Mouse (Mus musculus): ENCODE measurements around the gene Rgl1. TPM values are rescaled to one million over a fixed set of nuclear protein-coding genes. Genes with fewer than 3 reads are reported as not detected.

Gene Rgl1
- polyA plus RNA-seq, 1 experiment, result 49.2 TPM

DNA sequence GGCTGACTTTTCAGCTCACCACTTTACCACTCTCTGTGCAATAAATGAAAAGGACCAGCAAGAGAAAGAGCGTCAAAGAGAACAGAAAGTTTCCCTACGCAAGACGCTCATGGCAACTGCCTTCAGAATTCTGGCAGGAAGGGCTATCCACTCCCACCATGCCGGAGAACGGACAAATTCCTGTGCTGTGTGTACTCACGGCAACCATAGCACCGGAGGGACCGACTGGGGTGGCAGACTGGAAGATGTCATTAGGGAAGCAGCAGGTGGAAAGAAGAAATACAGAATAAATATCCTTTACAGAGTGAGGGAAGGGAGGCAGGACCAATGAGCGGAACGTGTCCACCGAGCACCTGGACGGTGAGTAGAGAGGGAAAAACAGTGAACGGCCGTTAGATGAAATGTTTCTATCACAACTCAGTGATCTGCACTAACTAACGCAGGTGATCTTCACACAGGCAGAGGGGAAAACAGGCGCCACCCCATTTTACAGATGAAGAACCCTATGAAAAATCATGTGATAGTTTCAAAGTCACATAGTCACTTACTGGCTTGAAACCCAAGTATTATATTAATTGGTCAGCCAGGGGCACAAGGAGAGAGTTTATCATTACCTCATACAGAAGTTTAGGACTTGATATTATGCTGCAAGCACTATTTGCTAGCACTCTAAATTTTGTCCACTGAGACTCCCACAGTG, 152.8 kb downstream of the Rgl1 start:
- H3K27ac ChIP-seq (ENCODE audit: control insufficient read depth, insufficient read depth, low read depth, low read length), result peak overlapping the region; percentile 34
- H3K36me3 ChIP-seq (ENCODE audit: control insufficient read depth, insufficient read depth, low read length), result no peaks in the 10 kb centered on the region
- H3K27me3 ChIP-seq (ENCODE audit: control insufficient read depth, insufficient read depth, low read length), result no peaks in the 10 kb centered on the region
- no peak overlapping the region for H3K4me3 ChIP-seq (ENCODE audit: control insufficient read depth, low read depth, low read length)
- H3K4me1 ChIP-seq (ENCODE audit: control insufficient read depth, insufficient read depth, low read length), result no peaks in the 10 kb centered on the region; the same call in none of the 2 replicates
- no peak for TF ChIP-seq CTCF (IDR thresholded peaks at IDR 0.05; ENCODE audit: control insufficient read depth, insufficient read depth, insufficient replicate concordance, low read depth, low read length)
- no peak for TF ChIP-seq POLR2A (IDR thresholded peaks at IDR 0.05; ENCODE audit: control insufficient read depth, low read depth, low read length)

DNA sequence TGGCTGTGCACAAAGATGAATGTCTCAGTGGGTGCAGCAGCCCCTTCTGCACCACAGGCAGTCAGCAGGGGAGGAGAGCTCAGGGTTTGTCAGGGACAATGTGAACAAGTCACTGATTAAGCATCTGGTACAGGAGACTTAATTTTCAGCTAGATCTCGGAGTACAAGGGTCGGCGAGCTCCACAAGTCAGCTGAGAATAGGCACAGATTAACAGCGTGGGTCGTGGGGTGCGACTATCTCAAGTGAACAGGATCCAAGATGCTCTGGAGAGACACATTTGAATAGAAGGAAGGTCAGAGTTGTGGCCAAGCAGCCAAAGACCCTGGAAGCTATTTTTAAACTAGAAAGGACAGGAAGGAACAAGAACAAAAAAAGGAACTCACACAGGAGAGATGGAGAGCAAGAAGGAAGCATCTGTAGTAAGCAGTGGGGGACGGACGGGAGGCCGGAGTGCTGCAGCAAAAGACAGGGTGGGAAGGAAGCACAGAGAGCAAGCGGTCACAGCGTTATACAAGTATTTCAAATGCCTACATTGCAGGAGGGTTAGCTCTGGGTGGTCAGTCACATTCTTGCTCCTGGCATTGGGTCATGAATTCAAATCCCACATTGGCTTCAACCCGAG, 153.5 kb downstream of the Rgl1 start:
- H3K27me3 ChIP-seq (ENCODE audit: control insufficient read depth, insufficient read depth, low read length), result no peaks in the 10 kb centered on the region
- no peaks in the 10 kb centered on the region for H3K36me3 ChIP-seq (ENCODE audit: control insufficient read depth, insufficient read depth, low read length)
- no peaks in the 10 kb centered on the region; the same call in none of the 2 replicates for H3K4me1 ChIP-seq (ENCODE audit: control insufficient read depth, insufficient read depth, low read length)
- H3K27ac ChIP-seq (ENCODE audit: control insufficient read depth, insufficient read depth, low read depth, low read length), result peak overlapping the region; percentile 65
- TF ChIP-seq POLR2A (IDR thresholded peaks at IDR 0.05; ENCODE audit: control insufficient read depth, low read depth, low read length), result no peak
- no peak for TF ChIP-seq CTCF (IDR thresholded peaks at IDR 0.05; ENCODE audit: control insufficient read depth, insufficient read depth, insufficient replicate concordance, low read depth, low read length)
- H3K4me3 ChIP-seq (ENCODE audit: control insufficient read depth, low read depth, low read length), result no peak overlapping the region

DNA sequence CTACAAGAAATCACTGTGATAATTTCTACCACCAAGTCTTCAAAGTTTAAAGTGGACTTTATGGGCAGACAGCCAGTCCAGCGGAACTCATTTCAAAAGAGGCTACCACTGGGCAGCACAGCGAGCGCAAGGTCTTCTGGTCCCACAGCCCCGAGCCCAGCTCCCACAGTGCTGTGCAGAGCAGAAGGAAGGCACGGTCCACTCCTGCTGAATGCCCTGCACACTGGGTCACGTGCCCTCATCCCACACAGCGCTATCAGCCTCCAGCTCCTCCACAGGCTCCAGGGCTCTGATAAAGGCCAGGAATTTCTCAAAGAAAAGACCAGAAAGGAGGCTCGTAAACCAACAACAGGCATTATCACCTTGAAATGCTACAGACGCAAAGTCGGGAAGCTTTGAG, 156.6 kb downstream of the Rgl1 start:
- Histone ChIP-seq H3K27ac (ENCODE audit: control insufficient read depth, insufficient read depth, low read depth, low read length) (peak overlapping the region; percentile 30; the same call in 1 of the 2 replicates), H3K36me3 (ENCODE audit: control insufficient read depth, insufficient read depth, low read length) (no peaks in the 10 kb centered on the region), H3K4me1 (ENCODE audit: control insufficient read depth, insufficient read depth, low read length) (no peaks in the 10 kb centered on the region; the same call in 1 of the 2 replicates), H3K27me3 (ENCODE audit: control insufficient read depth, insufficient read depth, low read length) (no peaks in the 10 kb centered on the region), H3K4me3 (ENCODE audit: control insufficient read depth, low read depth, low read length) (no peak overlapping the region)
- no peak; the same call in 1 of the 2 replicates for TF ChIP-seq POLR2A (IDR thresholded peaks at IDR 0.05; ENCODE audit: control insufficient read depth, low read depth, low read length)
- TF ChIP-seq CTCF (IDR thresholded peaks at IDR 0.05; ENCODE audit: control insufficient read depth, insufficient read depth, insufficient replicate concordance, low read depth, low read length), result no peak

DNA sequence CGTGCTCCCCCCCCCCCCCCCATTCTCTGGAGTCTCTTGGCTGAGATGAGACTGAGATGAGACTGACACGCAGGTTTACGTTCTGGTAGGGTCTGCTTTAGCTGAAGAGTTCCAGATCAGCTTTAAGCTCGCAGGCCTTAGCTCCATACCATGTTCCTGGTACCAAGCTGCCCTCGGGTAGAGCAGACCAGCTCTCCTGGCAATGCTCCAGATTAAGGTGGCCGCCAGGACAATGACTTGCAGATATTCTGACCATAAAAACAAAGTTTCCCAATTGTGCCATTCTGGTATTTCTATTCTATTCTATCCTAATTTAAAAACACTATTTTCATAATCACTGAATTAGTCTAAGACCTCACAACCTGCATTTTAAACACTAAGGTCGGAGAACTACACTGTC, 157.1 kb downstream of the Rgl1 start:
- no peaks in the 10 kb centered on the region for H3K36me3 ChIP-seq (ENCODE audit: control insufficient read depth, insufficient read depth, low read length)

DNA sequence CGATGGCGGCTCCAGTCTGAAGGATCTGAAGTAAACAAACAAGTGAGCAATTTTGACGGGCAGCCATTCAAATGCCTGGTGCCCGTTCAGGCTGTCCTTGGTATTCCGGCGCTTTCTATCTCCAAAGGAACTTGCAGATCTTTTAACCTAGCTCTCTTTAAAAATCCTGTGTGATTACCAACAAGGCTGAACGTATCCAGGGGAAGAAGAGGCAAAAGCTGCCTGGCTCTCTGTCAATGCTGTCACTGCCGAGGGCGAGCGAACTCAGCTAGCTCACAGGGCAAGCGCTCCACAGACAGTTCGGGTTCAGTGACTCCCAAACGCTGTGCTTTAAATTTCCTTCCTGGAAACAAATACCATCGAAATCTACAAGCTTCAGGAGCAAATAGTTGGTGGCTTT, 158.4 kb downstream of the Rgl1 start:
- H3K27ac ChIP-seq (ENCODE audit: control insufficient read depth, insufficient read depth, low read depth, low read length), result peak overlapping the region; percentile 40; the same call in 1 of the 2 replicates
- no peaks in the 10 kb centered on the region for H3K27me3 ChIP-seq (ENCODE audit: control insufficient read depth, insufficient read depth, low read length)
- H3K4me3 ChIP-seq (ENCODE audit: control insufficient read depth, low read depth, low read length), result no peak overlapping the region
- no peaks in the 10 kb centered on the region; the same call in 1 of the 2 replicates for H3K4me1 ChIP-seq (ENCODE audit: control insufficient read depth, insufficient read depth, low read length)
- TF ChIP-seq CTCF (IDR thresholded peaks at IDR 0.05; ENCODE audit: control insufficient read depth, insufficient read depth, insufficient replicate concordance, low read depth, low read length) (no peak), POLR2A (IDR thresholded peaks at IDR 0.05; ENCODE audit: control insufficient read depth, low read depth, low read length) (no peak)
- no peaks in the 10 kb centered on the region for H3K36me3 ChIP-seq (ENCODE audit: control insufficient read depth, insufficient read depth, low read length)

More for the DNA sequence above, 157.1 kb downstream of the Rgl1 start:
- no peak for TF ChIP-seq POLR2A (IDR thresholded peaks at IDR 0.05; ENCODE audit: control insufficient read depth, low read depth, low read length)
- H3K27ac ChIP-seq (ENCODE audit: control insufficient read depth, insufficient read depth, low read depth, low read length), result peak overlapping the region; percentile 57; the same call in 1 of the 2 replicates
- no peaks in the 10 kb centered on the region for H3K27me3 ChIP-seq (ENCODE audit: control insufficient read depth, insufficient read depth, low read length)
- no peaks in the 10 kb centered on the region; the same call in 1 of the 2 replicates for H3K4me1 ChIP-seq (ENCODE audit: control insufficient read depth, insufficient read depth, low read length)
- no peak overlapping the region for H3K4me3 ChIP-seq (ENCODE audit: control insufficient read depth, low read depth, low read length)

DNA sequence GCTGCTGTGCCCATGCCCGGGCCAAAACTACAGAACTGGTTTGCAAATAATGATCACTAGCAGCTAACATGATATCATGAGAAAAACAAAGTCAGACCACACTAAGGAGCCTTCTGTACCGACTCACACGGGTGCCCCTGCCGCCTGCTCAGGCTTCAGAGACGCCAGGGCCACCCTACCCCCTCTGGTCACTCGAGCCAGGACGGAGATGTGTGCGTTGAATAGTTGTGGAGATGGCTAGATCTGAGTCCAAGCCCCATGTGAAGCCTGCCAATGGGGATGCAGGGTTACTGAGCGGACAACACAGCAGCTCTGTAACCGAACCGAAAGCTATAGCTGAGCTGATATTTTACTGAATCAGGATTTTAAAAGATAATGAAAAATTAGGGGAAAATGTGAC, 159.4 kb downstream of the Rgl1 start:
- Histone ChIP-seq H3K36me3 (ENCODE audit: control insufficient read depth, insufficient read depth, low read length) (no peaks in the 10 kb centered on the region), H3K27ac (ENCODE audit: control insufficient read depth, insufficient read depth, low read depth, low read length) (peak overlapping the region; percentile 40), H3K4me1 (ENCODE audit: control insufficient read depth, insufficient read depth, low read length) (no peaks in the 10 kb centered on the region; the same call in 1 of the 2 replicates), H3K27me3 (ENCODE audit: control insufficient read depth, insufficient read depth, low read length) (no peaks in the 10 kb centered on the region), H3K4me3 (ENCODE audit: control insufficient read depth, low read depth, low read length) (no peak overlapping the region)
- TF ChIP-seq CTCF (IDR thresholded peaks at IDR 0.05; ENCODE audit: control insufficient read depth, insufficient read depth, insufficient replicate concordance, low read depth, low read length) (no peak), POLR2A (IDR thresholded peaks at IDR 0.05; ENCODE audit: control insufficient read depth, low read depth, low read length) (no peak)

DNA sequence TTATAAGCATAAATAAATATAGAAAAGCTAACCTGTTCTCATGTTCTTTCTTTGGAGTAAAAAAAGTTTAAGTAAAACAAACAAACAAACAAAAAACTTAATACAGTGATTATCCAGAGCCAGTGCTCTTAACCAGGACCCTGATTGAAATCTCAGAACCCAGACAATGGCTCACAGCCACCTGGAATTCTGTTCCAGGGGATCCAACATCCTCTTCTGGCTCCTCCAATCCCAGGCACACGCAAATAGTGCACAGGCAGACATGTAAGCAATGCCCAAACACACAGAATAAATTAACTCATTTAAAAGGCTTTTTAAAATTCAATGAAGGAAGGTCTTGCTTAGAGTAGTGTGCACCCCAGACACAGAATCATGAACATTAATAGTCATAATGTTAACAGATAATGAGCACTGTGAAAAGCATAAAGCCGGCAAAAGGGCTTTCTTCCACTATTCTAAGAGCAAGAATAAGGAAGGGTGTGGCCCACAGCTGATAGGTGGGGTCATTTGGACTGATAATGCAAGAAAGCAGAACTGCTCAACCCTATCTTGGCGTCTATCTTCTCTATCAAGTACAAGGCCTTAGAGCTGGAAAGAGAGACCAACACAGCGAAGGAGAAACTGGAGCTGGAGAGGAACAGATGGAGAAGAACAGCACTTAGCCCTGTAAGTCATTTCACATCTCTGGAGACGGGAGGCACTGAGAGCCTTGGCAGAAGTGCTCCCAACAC, 160.1 kb downstream of the Rgl1 start:
- H3K27ac ChIP-seq (ENCODE audit: control insufficient read depth, insufficient read depth, low read depth, low read length), result peak overlapping the region; percentile 40
- TF ChIP-seq CTCF (IDR thresholded peaks at IDR 0.05; ENCODE audit: control insufficient read depth, insufficient read depth, insufficient replicate concordance, low read depth, low read length) (no peak), POLR2A (IDR thresholded peaks at IDR 0.05; ENCODE audit: control insufficient read depth, low read depth, low read length) (no peak)
- H3K4me3 ChIP-seq (ENCODE audit: control insufficient read depth, low read depth, low read length), result no peak overlapping the region
- H3K27me3 ChIP-seq (ENCODE audit: control insufficient read depth, insufficient read depth, low read length), result no peaks in the 10 kb centered on the region
- H3K4me1 ChIP-seq (ENCODE audit: control insufficient read depth, insufficient read depth, low read length), result no peaks in the 10 kb centered on the region; the same call in 1 of the 2 replicates
- H3K36me3 ChIP-seq (ENCODE audit: control insufficient read depth, insufficient read depth, low read length), result no peaks in the 10 kb centered on the region
